Mouse (Mus musculus): ENCODE measurements around the gene Myct1. TPM values are rescaled to one million over a fixed set of nuclear protein-coding genes. Genes with fewer than 3 reads are reported as not detected.

Gene Myct1
- polyA plus RNA-seq (2015; fragmentation: Nextera tagmentation; extraction: Ambion mirVana) = 1.9 TPM in 2 replicates

DNA sequence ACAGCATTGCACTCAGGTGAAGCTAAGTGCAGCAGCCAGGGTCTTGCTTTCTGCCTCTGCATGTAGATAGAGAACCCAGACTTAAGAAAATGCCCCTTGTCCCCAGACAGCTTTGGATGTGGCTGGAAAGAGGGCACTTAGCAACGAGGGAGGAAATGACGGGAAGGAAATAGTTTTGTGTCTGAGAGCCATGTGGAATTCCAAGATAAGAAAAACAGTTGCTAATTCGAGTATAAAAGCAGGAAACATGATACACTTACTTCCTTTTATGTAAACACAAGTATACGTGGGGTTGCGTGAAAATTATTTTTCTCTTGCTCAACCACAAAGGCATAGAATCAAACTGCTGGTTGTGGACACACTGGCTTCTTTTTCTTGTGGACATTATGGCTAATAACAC, at the start of gene Myct1:
Gene Myct1, plus strand, starts transcription at position 312 of the 400 bp plus-strand sequence.
- Histone ChIP-seq H3K4me3 (replicated peaks) (no peak within 1 kb of the TSS), H3K27me3 (no peaks in the 10 kb centered on the region), H3K9me3 (replicated peaks) (no peaks in the 10 kb centered on the region), H3K4me2 (no peak within 1 kb of the TSS), H3K36me3 (replicated peaks) (no peaks in the 10 kb centered on the region), H3K27ac (replicated peaks) (no peak within 1 kb of the TSS), H3K4me1 (replicated peaks) (no peaks in the 10 kb centered on the region), H3K9ac (no peak within 1 kb of the TSS)
- ATAC-seq (ENCODE audit: insufficient read depth) = no peak
- 7% methylated on average over 5 of the region's 5 CpGs for WGBS (ENCODE audit: insufficient replicate concordance)

DNA sequence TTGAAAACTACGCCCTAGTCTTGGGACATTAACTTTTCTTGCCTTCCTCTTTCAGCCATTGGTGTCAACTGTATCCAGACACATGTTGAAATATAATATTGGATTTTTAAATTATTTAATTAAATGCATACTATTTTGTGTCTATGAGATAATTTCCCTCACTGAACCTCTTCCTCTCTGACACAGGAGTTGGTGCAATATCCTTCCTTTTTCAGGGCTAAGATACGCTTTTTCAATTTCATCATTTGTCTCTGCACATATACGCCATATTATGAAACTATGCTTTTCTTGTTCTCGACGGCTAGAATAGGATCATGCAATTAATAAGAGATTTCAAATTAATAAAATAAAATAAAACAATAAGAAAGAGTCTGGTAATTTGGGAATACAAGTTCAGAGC, 47.1 kb upstream of the Myct1 start:
- Histone ChIP-seq H3K9ac (no peak overlapping the region), H3K27ac (replicated peaks) (no peak overlapping the region), H3K4me2 (no peak overlapping the region), H3K36me3 (replicated peaks) (no peaks in the 10 kb centered on the region), H3K4me3 (replicated peaks) (no peak overlapping the region), H3K4me1 (replicated peaks) (no peaks in the 10 kb centered on the region), H3K9me3 (replicated peaks) (no peaks in the 10 kb centered on the region), H3K27me3 (peaks cover 13% of the 10 kb centered on the region)
- ATAC-seq (ENCODE audit: insufficient read depth) = no peak
- 59% methylated on average over 5 of the region's 5 CpGs for WGBS (ENCODE audit: insufficient replicate concordance)

GRCm38 (mm10) chr10:5547769-5548168, 45.8 kb upstream of the Myct1 start:
- no peaks in the 10 kb centered on the region for H3K9me3 ChIP-seq (replicated peaks)
- H3K27ac ChIP-seq (replicated peaks) = no peak overlapping the region
- no peak overlapping the region for H3K4me2 ChIP-seq
- peaks cover 13% of the 10 kb centered on the region for H3K27me3 ChIP-seq
- H3K36me3 ChIP-seq (replicated peaks) = no peaks in the 10 kb centered on the region
- WGBS (ENCODE audit: insufficient replicate concordance) = 72% methylated on average over 9 of the region's 9 CpGs
- no peak for ATAC-seq (ENCODE audit: insufficient read depth)
- H3K9ac ChIP-seq = no peak overlapping the region
- no peaks in the 10 kb centered on the region for H3K4me1 ChIP-seq (replicated peaks)
- no peak overlapping the region for H3K4me3 ChIP-seq (replicated peaks)

GRCm38 (mm10) chr10:5548651-5549050, 44.9 kb upstream of the Myct1 start:
- WGBS (ENCODE audit: insufficient replicate concordance) = 69% methylated on average over 2 of the region's 2 CpGs
- Histone ChIP-seq H3K27ac (replicated peaks) (no peak overlapping the region), H3K4me2 (no peak overlapping the region), H3K9ac (no peak overlapping the region), H3K27me3 (peaks cover 13% of the 10 kb centered on the region), H3K9me3 (replicated peaks) (no peaks in the 10 kb centered on the region), H3K36me3 (replicated peaks) (no peaks in the 10 kb centered on the region), H3K4me1 (replicated peaks) (no peaks in the 10 kb centered on the region), H3K4me3 (replicated peaks) (no peak overlapping the region)
- 0 out of 2 replicates have a peak, but pooled peaks have one; percentile 25 for ATAC-seq (ENCODE audit: insufficient read depth)

- no peaks in the 10 kb centered on the region for H3K4me1 ChIP-seq (replicated peaks)
- WGBS (ENCODE audit: insufficient replicate concordance) = 14% methylated on average over 6 of the region's 6 CpGs
- H3K4me3 ChIP-seq (replicated peaks) = peak overlapping the region; percentile 48
- peaks cover 13% of the 10 kb centered on the region for H3K27me3 ChIP-seq
- no peak overlapping the region for H3K9ac ChIP-seq
- H3K36me3 ChIP-seq (replicated peaks) = no peaks in the 10 kb centered on the region
- no peaks in the 10 kb centered on the region for H3K9me3 ChIP-seq (replicated peaks)
- peak overlapping the region; percentile 51; the same call in 1 of the 2 replicates for H3K27ac ChIP-seq (replicated peaks)
- ATAC-seq (ENCODE audit: insufficient read depth) = no peak
- peak overlapping the region; percentile 63 for H3K4me2 ChIP-seq
These were observed 43.8 kb upstream of the Myct1 start for GRCm38 (mm10) chr10:5549871-5550167.

DNA sequence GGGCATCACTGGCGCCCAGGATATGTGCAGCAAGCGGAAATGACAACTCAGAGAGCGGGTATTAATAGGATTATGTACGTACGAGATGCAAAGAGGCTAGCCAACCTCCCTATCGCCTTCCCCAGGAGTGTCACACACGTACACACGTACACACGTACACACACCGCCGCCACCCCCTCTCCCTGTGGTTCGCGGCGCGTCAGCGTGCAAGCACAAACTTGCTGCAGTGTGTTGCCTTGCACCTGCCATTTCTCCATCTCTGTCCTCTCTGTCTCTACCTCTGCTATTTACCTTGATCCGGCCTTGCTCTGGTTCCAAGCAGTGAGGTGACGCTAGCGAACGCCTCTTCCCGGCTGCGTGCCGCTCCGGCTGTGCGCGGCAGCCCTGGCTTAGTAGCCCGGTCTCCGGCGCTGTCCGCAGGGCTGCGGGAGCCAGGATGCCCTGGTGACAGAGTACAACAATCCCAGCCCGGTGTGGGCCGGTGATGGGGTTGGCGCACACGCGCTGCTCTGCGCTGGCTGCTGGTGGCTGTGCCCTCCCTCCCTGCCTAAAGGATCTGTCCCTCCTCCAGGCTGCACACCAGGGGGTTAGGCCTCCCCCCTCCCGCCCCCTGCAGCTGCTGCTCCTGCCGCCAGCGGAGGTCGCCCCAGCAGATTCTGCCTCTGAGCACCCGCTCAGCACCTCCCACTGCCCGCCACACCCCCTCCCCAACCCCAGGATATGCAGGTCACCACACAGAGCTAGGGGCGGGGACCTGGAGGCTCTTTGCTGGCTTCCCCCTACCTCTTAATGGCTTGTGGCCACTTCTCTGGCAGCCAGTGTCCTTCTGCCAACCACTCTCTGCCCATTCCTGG, 43.2 kb upstream of the Myct1 start:
- Histone ChIP-seq H3K4me1 (replicated peaks) (no peaks in the 10 kb centered on the region), H3K36me3 (replicated peaks) (no peaks in the 10 kb centered on the region), H3K4me3 (replicated peaks) (peak overlapping the region; percentile 48), H3K27me3 (peaks cover 13% of the 10 kb centered on the region), H3K4me2 (peak overlapping the region; percentile 63), H3K9ac (peak overlapping the region; percentile 15; the same call in 1 of the 2 replicates), H3K27ac (replicated peaks) (peak overlapping the region; percentile 51), H3K9me3 (replicated peaks) (no peaks in the 10 kb centered on the region)
- ATAC-seq (ENCODE audit: insufficient read depth) = peak; percentile 37
- WGBS (ENCODE audit: insufficient replicate concordance) = under 1% methylated on average over 44 of the region's 44 CpGs

DNA sequence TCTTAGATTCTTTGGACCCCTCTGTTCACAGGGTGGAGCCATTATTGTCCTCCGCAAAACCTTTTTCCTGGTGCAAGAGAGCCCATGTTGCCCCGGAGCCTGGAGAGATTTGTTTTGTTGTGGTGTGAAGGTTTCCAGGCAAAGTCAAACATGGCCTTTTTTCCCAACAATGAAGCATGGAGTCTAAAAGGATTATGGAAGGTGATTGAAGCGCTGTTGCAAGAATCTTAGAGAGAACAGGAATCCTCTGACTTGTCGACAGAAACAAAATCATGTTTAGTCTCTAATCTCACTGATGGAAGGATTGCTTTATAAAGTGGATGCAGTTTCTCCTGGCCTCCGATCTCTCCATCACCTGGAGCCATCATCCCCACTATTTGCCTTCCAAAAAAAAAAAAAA, 42.2 kb upstream of the Myct1 start, which contains the start of gene Syne1:
Gene Syne1, minus strand, starts transcription at position 101 of the 400 bp plus-strand sequence.
- peak within 1 kb of the TSS; percentile 63 for H3K4me2 ChIP-seq
- 68% methylated on average over 5 of the region's 5 CpGs for WGBS (ENCODE audit: insufficient replicate concordance)
- no peaks in the 10 kb centered on the region for H3K4me1 ChIP-seq (replicated peaks)
- peaks cover 13% of the 10 kb centered on the region for H3K27me3 ChIP-seq
- H3K4me3 ChIP-seq (replicated peaks) = peak within 1 kb of the TSS; percentile 48
- no peaks in the 10 kb centered on the region for H3K36me3 ChIP-seq (replicated peaks)
- no peaks in the 10 kb centered on the region for H3K9me3 ChIP-seq (replicated peaks)
- H3K9ac ChIP-seq = peak within 1 kb of the TSS; percentile 15; the same call in 1 of the 2 replicates
- peak within 1 kb of the TSS; percentile 51 for H3K27ac ChIP-seq (replicated peaks)
- no peak for ATAC-seq (ENCODE audit: insufficient read depth)

- Histone ChIP-seq H3K27ac (replicated peaks) (no peak overlapping the region), H3K27me3 (peaks cover 9% of the 10 kb centered on the region), H3K9me3 (replicated peaks) (no peaks in the 10 kb centered on the region), H3K4me2 (no peak overlapping the region), H3K4me3 (replicated peaks) (no peak overlapping the region), H3K9ac (no peak overlapping the region), H3K36me3 (replicated peaks) (no peaks in the 10 kb centered on the region), H3K4me1 (replicated peaks) (no peaks in the 10 kb centered on the region)
- WGBS (ENCODE audit: insufficient replicate concordance) = 21% methylated on average over 5 of the region's 5 CpGs
- ATAC-seq (ENCODE audit: insufficient read depth) = no peak
These were observed 38.6 kb upstream of the Myct1 start for GRCm38 (mm10) chr10:5554941-5555340.

- no peak overlapping the region for H3K4me3 ChIP-seq (replicated peaks)
- no peak for ATAC-seq (ENCODE audit: insufficient read depth)
These were observed 34.8 kb upstream of the Myct1 start for GRCm38 (mm10) chr10:5558808-5559207.

GRCm38 (mm10) chr10:5560526-5560925, 33.0 kb upstream of the Myct1 start:
- no peaks in the 10 kb centered on the region for H3K9me3 ChIP-seq (replicated peaks)
- H3K4me3 ChIP-seq (replicated peaks) = no peak overlapping the region
- no peaks in the 10 kb centered on the region for H3K36me3 ChIP-seq (replicated peaks)
- H3K4me1 ChIP-seq (replicated peaks) = no peaks in the 10 kb centered on the region
- ATAC-seq (ENCODE audit: insufficient read depth) = no peak
- H3K27ac ChIP-seq (replicated peaks) = no peak overlapping the region
- H3K9ac ChIP-seq = no peak overlapping the region
- 56% methylated on average over 4 of the region's 4 CpGs for WGBS (ENCODE audit: insufficient replicate concordance)
- no peak overlapping the region for H3K4me2 ChIP-seq
- no peaks in the 10 kb centered on the region for H3K27me3 ChIP-seq

More at GRCm38 (mm10) chr10:5558808-5559207, 34.8 kb upstream of the Myct1 start:
- H3K4me2 ChIP-seq = no peak overlapping the region
- no peaks in the 10 kb centered on the region for H3K9me3 ChIP-seq (replicated peaks)
- H3K9ac ChIP-seq = no peak overlapping the region
- H3K27ac ChIP-seq (replicated peaks) = no peak overlapping the region
- no peaks in the 10 kb centered on the region for H3K36me3 ChIP-seq (replicated peaks)
- H3K4me1 ChIP-seq (replicated peaks) = no peaks in the 10 kb centered on the region
- no peaks in the 10 kb centered on the region for H3K27me3 ChIP-seq

GRCm38 (mm10) chr10:5561706-5562105, 31.9 kb upstream of the Myct1 start:
- ATAC-seq (ENCODE audit: insufficient read depth) = no peak
- H3K4me2 ChIP-seq = no peak overlapping the region
- no peaks in the 10 kb centered on the region for H3K36me3 ChIP-seq (replicated peaks)
- no peak overlapping the region for H3K9ac ChIP-seq
- H3K4me1 ChIP-seq (replicated peaks) = no peaks in the 10 kb centered on the region
- no peak overlapping the region for H3K4me3 ChIP-seq (replicated peaks)
- H3K27ac ChIP-seq (replicated peaks) = no peak overlapping the region
- no peaks in the 10 kb centered on the region for H3K9me3 ChIP-seq (replicated peaks)
- H3K27me3 ChIP-seq = no peaks in the 10 kb centered on the region
- WGBS (ENCODE audit: insufficient replicate concordance) = 53% methylated on average over 4 of the region's 4 CpGs

Measured in liver, embryonic 15.5 days (tissue).